Mouse (Mus musculus): ENCODE measurements at regions not wholly inside any gene's neighbourhood (a gene's known extent, or its start where the extent isn't known, plus 50 kb on each side); places are given as distances from the start of the nearest gene placed in this dataset.

DNA sequence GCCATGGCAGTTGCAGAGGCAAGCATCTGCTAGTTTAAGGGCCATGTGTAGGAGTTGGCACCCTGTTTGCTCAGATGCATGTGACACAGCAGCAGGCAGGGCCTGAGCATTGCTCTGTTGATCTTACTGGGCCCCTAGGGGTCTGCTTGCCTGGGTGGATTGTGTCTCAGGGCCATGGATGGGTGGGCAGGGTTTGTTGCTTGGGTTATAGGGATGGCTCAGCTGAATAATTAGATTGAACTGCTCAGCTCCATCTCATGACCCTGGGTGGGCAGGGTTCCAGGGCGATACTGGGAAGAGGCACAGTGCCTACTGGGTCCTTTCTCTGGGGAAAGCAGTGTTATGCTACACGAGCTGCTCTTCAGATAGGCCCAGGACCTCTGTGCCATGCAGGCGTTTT lies 338.0 kb downstream of the Eipr1 start:
- Histone ChIP-seq H3K4me3 (ENCODE audit: control insufficient read depth in 1 of 2, insufficient read depth in 1 of 2, low read depth in 2 of 2, low read length in 2 of 2) (no peak overlapping the region), H3K36me3 (ENCODE audit: control insufficient read depth in 1 of 2, insufficient read depth in 2 of 2, low read length in 2 of 2) (no peaks in the 10 kb centered on the region), H3K9ac (ENCODE audit: control insufficient read depth, low read depth, low read length, poor library complexity, severe bottlenecking) (no peak overlapping the region), H3K27me3 (ENCODE audit: control insufficient read depth in 1 of 2, insufficient read depth in 2 of 2, low read length in 2 of 2) (no peaks in the 10 kb centered on the region), H3K79me2 (ENCODE audit: control insufficient read depth, insufficient read depth, low read length, poor library complexity) (no peaks in the 10 kb centered on the region), H3K9me3 (replicated peaks; ENCODE audit: insufficient read depth, low read length) (no peaks in the 10 kb centered on the region), H3K27ac (ENCODE audit: control insufficient read depth, low read depth, low read length) (no peak overlapping the region), H3K4me1 (ENCODE audit: control insufficient read depth in 1 of 2, insufficient read depth in 2 of 2, low read length in 2 of 2) (no peaks in the 10 kb centered on the region)
- DNase-seq (ENCODE audit: low read depth, low spot score) = no peak
- no peak for TF ChIP-seq RAD21 (IDR thresholded peaks at IDR 0.05; ENCODE audit: low read depth, low read length)
- no peak for TF ChIP-seq MAFK (IDR thresholded peaks at IDR 0.05; ENCODE audit: borderline replicate concordance, low read depth, low read length)
- TF ChIP-seq HCFC1 (IDR thresholded peaks at IDR 0.05; ENCODE audit: low read depth, low read length) = no peak
- no peak for TF ChIP-seq MYB (IDR thresholded peaks at IDR 0.05; ENCODE audit: low read depth, low read length)
- no peak for TF ChIP-seq EP300 (IDR thresholded peaks at IDR 0.05; ENCODE audit: low read depth in 1 of 2, low read length in 2 of 2)
- TF ChIP-seq RCOR1 (IDR thresholded peaks at IDR 0.05; ENCODE audit: low read depth, low read length) = no peak

DNA sequence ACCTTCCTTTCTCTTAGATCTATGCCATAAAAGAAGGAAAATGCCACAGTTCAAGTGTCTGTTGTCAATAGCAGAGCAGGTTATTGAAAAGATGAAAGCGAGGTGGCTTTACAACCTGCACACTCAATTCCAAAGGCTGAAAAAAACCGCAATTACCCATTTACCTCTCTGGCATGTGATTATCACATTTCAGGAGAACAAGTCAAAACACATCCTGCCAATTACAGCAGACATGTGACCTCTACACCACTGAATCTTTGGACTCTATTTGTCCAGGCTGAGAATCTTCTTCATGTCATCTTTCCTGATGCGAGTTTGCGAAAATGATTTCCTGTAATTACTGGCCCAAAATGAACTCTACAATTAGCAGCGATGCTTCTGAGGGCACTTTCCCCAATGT lies 338.8 kb downstream of the Eipr1 start:
- Histone ChIP-seq H3K27ac (ENCODE audit: control insufficient read depth, low read depth, low read length) (no peak overlapping the region), H3K27me3 (ENCODE audit: control insufficient read depth in 1 of 2, insufficient read depth in 2 of 2, low read length in 2 of 2) (no peaks in the 10 kb centered on the region), H3K9ac (ENCODE audit: control insufficient read depth, low read depth, low read length, poor library complexity, severe bottlenecking) (no peak overlapping the region), H3K4me3 (ENCODE audit: control insufficient read depth in 1 of 2, insufficient read depth in 1 of 2, low read depth in 2 of 2, low read length in 2 of 2) (no peak overlapping the region), H3K4me1 (ENCODE audit: control insufficient read depth in 1 of 2, insufficient read depth in 2 of 2, low read length in 2 of 2) (no peaks in the 10 kb centered on the region), H3K36me3 (ENCODE audit: control insufficient read depth in 1 of 2, insufficient read depth in 2 of 2, low read length in 2 of 2) (no peaks in the 10 kb centered on the region), H3K9me3 (replicated peaks; ENCODE audit: insufficient read depth, low read length) (no peaks in the 10 kb centered on the region), H3K79me2 (ENCODE audit: control insufficient read depth, insufficient read depth, low read length, poor library complexity) (no peaks in the 10 kb centered on the region)
- DNase-seq (ENCODE audit: low read depth, low spot score) = no peak
- no peak for TF ChIP-seq BHLHE40 (IDR thresholded peaks at IDR 0.05; ENCODE audit: borderline replicate concordance, low read depth, low read length)
- no peak for TF ChIP-seq CHD1 (IDR thresholded peaks at IDR 0.05; ENCODE audit: low read depth, low read length)
- TF ChIP-seq CHD2 (IDR thresholded peaks at IDR 0.05; ENCODE audit: low read length) = no peak
- TF ChIP-seq MYC (IDR thresholded peaks at IDR 0.05; ENCODE audit: low read depth, low read length) = no peak
- TF ChIP-seq POLR2A (IDR thresholded peaks at IDR 0.05; ENCODE audit: control insufficient read depth in 1 of 2, insufficient read depth in 1 of 2, low read depth in 1 of 2, low read length in 2 of 2, poor library complexity in 1 of 2) = no peak
- no peak for TF ChIP-seq POLR2AphosphoS5 (IDR thresholded peaks at IDR 0.05; ENCODE audit: borderline replicate concordance, low read depth, low read length)
- no peak for TF ChIP-seq NRF1 (IDR thresholded peaks at IDR 0.05; ENCODE audit: insufficient read depth, low read depth, low read length, poor library complexity, severe bottlenecking)
- no peak for TF ChIP-seq MAZ (IDR thresholded peaks at IDR 0.05; ENCODE audit: low read depth, low read length)
- TF ChIP-seq KAT2A (conservative IDR thresholded peaks at IDR 0.05; ENCODE audit: low read depth, low read length) = no peak
- no peak for TF ChIP-seq GABPA (IDR thresholded peaks at IDR 0.05; ENCODE audit: low read depth, low read length)
- TF ChIP-seq ZNF384 (IDR thresholded peaks at IDR 0.05; ENCODE audit: low read depth, low read length) = no peak
- no peak for TF ChIP-seq E2F4 (IDR thresholded peaks at IDR 0.05; ENCODE audit: borderline replicate concordance, low read depth, low read length)
- no peak for TF ChIP-seq RCOR1 (IDR thresholded peaks at IDR 0.05; ENCODE audit: low read depth, low read length)
- no peak for TF ChIP-seq ETS1 (IDR thresholded peaks at IDR 0.05; ENCODE audit: low read depth, low read length)
- TF ChIP-seq TBP (IDR thresholded peaks at IDR 0.05; ENCODE audit: low read depth, low read length) = no peak

Data from MEL (cell line).